Mouse (Mus musculus) thymus, postnatal 36 days (tissue): ENCODE data around the gene Wbp2nl.

Experiments used
- DNase-seq, 2 experiments: peaks; one replicate each; pipeline ENCODE4 v3.0.0; 2022; ENCODE audit warnings: mixed read lengths in 2 of 2

The Wbp2nl gene

GRCm38 (mm10) chr15:82298764-82299561 is at the start of gene Wbp2nl:
Gene Wbp2nl, plus strand, starts transcription at chr15:82298954.
- no peak for DNase-seq

- DNase-seq, result no peak
These were observed 47.2 kb upstream of the Wbp2nl start for GRCm38 (mm10) chr15:82251579-82251978.

GRCm38 (mm10) chr15:82252097-82252496 is 46.7 kb upstream of the Wbp2nl start, which contains the start of gene 1500009C09Rik:
Gene 1500009C09Rik, plus strand, starts transcription at chr15:82252397.
- DNase-seq, result no peak

GRCm38 (mm10) chr15:82255248-82255647 is 43.5 kb upstream of the Wbp2nl start:
- DNase-seq, result no peak

GRCm38 (mm10) chr15:82255944-82256383 is 42.8 kb upstream of the Wbp2nl start:
- no peak for DNase-seq

- DNase-seq, result peak; percentile 73 to 76
These were observed 39.2 kb upstream of the Wbp2nl start for GRCm38 (mm10) chr15:82259510-82259909.

GRCm38 (mm10) chr15:82266356-82266755 is 32.4 kb upstream of the Wbp2nl start:
- peak; percentile 61 to 71 for DNase-seq

- DNase-seq, result no peak
These were observed 30.6 kb upstream of the Wbp2nl start for GRCm38 (mm10) chr15:82268185-82268584.

- no peak for DNase-seq
These were observed 30.0 kb upstream of the Wbp2nl start for GRCm38 (mm10) chr15:82268783-82269182.

GRCm38 (mm10) chr15:82271201-82271600 is 27.6 kb upstream of the Wbp2nl start:
- DNase-seq, result peak; percentile 38 to 46

GRCm38 (mm10) chr15:82272295-82272694 is 26.5 kb upstream of the Wbp2nl start:
- no peak for DNase-seq

- DNase-seq, result no peak
These were observed 24.2 kb upstream of the Wbp2nl start, which contains the start of gene Sept3 for GRCm38 (mm10) chr15:82274593-82274926. Gene Sept3, plus strand, starts transcription at chr15:82274893.

GRCm38 (mm10) chr15:82274927-82275901 is 23.5 kb upstream of the Wbp2nl start:
- peak in 1 of 2 experiments; percentile 38 for DNase-seq

- DNase-seq, result no peak
These were observed 21.2 kb upstream of the Wbp2nl start for GRCm38 (mm10) chr15:82277591-82277990.

- no peak for DNase-seq
These were observed 18.1 kb upstream of the Wbp2nl start for GRCm38 (mm10) chr15:82280638-82281037.

GRCm38 (mm10) chr15:82286157-82286556 is 12.6 kb upstream of the Wbp2nl start:
- no peak for DNase-seq

- DNase-seq, result no peak
These were observed 8.5 kb upstream of the Wbp2nl start for GRCm38 (mm10) chr15:82290252-82290651.

- no peak for DNase-seq
These were observed 5.9 kb upstream of the Wbp2nl start for GRCm38 (mm10) chr15:82292851-82293250.

- no peak for DNase-seq
These were observed 5.5 kb upstream of the Wbp2nl start for GRCm38 (mm10) chr15:82293271-82293711.

- no peak for DNase-seq
These were observed 4.7 kb upstream of the Wbp2nl start for GRCm38 (mm10) chr15:82294059-82294458.

GRCm38 (mm10) chr15:82307107-82307506 is 8.4 kb downstream of the Wbp2nl start:
- DNase-seq, result no peak

GRCm38 (mm10) chr15:82308416-82308815 is 9.7 kb downstream of the Wbp2nl start:
- no peak for DNase-seq

- no peak for DNase-seq
These were observed 19.1 kb downstream of the Wbp2nl start for GRCm38 (mm10) chr15:82317839-82318238.
